Mouse (Mus musculus) limb, embryonic 10.5 days (tissue): ENCODE results near the gene Kif1bp. TPM values are rescaled to one million over a fixed set of nuclear protein-coding genes. Genes with fewer than 3 reads are reported as not detected.
A peak's percentile ranks its signal among the peaks of the same experiment; 100 is the strongest.
"Not testable (repeated sequence)": the region's sequence is repeated elsewhere in the genome, so short reads cannot be mapped to it uniquely, and the experiment has no call there.

Experiments
- DNase-seq: peaks from one replicate; pipeline ENCODE4 v3.0.0-alpha.2; 2017; ENCODE audit warnings: low spot score
- H3K27ac ChIP-seq: fragments of 300-500 bp; sonication (generic); 2 replicates; pipeline ENCODE4 v1.5.1; 2016; ENCODE audit warnings: mild to moderate bottlenecking
- H3K27me3 ChIP-seq: fragments of 300-500 bp; sonication (generic); 2 replicates; pipeline ENCODE4 v1.6.1; 2016; ENCODE audit warnings: low read depth, mild to moderate bottlenecking; ENCODE audit not compliant: poor library complexity, severe bottlenecking
- H3K36me3 ChIP-seq: fragments of 300-500 bp; sonication (generic); 2 replicates; pipeline ENCODE4 v1.6.1; 2016; ENCODE audit warnings: mild to moderate bottlenecking, moderate library complexity
- H3K4me1 ChIP-seq: fragments of 300-500 bp; sonication (generic); 2 replicates; pipeline ENCODE4 v1.6.1; 2016
- H3K4me3 ChIP-seq: fragments of 300-500 bp; sonication (generic); 2 replicates; pipeline ENCODE4 v1.5.1; 2016; ENCODE audit warnings: mild to moderate bottlenecking, moderate library complexity
- H3K9me3 ChIP-seq: fragments of 300-500 bp; sonication (generic); replicated peaks from 2 replicates; pipeline ENCODE4 v1.6.1; 2016; ENCODE audit warnings: mild to moderate bottlenecking
- WGBS: fragments of 180-500 bp; shearing (Covaris S2); methylation state at CpG from one replicate; pipeline ENCODE4 v1.1.7; 2016; 5-methylcytosine and 5-hydroxymethylcytosine counted together
- polyA plus RNA-seq: library from polyadenylated mRNA; unstranded; fragments of >200 nt; fragmentation: Nextera tagmentation; extraction: Ambion mirVana; gene quantifications from 2 replicates; pipeline ENCODE4 v1.2.1, GENCODE M21; 2016

Gene Kif1bp
- polyA plus RNA-seq, 1 experiment from 2014 or later, result 40.2 TPM

DNA sequence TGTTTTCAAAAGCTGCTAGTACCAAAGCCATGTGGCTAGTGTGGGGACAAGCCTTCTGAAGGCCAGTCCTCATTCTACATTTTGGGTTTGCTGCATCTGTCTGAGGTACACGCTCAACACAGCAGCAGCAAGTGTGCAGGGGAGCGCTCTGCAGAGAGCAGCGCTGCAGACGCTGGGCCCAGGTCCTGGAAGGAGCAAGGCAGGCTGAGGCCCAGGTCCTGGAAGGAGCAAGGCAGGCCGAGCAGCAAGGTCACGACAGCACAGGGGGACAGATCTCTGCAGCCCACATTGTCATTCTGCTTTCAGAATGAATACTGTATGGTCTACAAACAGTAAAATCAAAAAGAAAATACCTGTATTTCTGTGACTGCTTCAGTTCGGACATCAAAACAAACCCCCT is 4.4 kb upstream of the Kif1bp start:
- Histone ChIP-seq H3K36me3 (peaks cover 86% of the 10 kb centered on the region), H3K9me3 (no peaks in the 10 kb centered on the region), H3K4me3 (no peak overlapping the region), H3K27me3 (no peaks in the 10 kb centered on the region), H3K4me1 (peaks cover 1% of the 10 kb centered on the region), H3K27ac (no peak overlapping the region)
- WGBS, result 84% methylated on average over 7 of the region's 7 CpGs
- DNase-seq, result no peak

DNA sequence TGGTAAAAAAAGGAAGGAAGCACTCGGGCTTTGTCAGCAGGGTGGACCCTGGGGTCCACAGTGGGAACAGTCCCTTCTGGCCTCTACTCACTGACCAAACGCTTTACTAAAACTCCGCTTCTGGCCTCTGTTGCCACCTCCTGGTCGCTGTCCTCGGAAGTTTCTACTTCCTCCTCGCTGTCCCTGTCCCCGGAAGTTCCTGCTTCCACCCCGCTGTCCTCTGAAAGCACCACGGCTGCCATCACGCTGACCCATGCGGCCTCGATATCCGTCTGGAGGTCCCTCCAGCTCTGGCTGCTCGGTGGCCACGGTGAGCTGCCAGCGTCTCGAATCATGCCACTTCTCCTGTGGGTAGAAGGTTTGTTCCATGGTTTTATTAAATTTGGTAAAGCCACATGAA is 4.0 kb upstream of the Kif1bp start:
- WGBS, result 95% methylated on average over 17 of the region's 17 CpGs
- H3K27me3 ChIP-seq, result no peaks in the 10 kb centered on the region
- H3K27ac ChIP-seq, result no peak overlapping the region
- H3K4me1 ChIP-seq, result peaks cover 6% of the 10 kb centered on the region
- no peak overlapping the region for H3K4me3 ChIP-seq
- no peak for DNase-seq
- H3K36me3 ChIP-seq, result peaks cover 81% of the 10 kb centered on the region
- H3K9me3 ChIP-seq, result no peaks in the 10 kb centered on the region

DNA sequence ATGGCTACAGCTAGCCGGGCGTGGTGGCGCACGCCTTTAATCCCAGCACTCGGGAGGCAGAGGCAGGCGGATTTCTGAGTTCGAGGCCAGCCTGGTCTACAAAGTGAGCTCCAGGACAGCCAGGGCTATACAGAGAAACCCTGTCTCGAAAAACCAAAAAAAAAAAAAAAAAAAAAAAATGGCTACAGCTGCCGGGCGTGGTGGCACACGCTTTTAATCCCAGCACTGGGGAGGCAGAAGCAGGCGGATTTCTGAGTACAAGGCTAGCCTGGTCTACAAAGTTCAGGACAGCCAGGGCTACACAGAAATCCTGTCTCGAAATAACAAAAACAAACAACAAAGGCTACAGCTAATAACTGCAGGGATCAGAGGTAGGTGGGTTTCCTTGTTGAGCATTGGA is 872 bp upstream of the Kif1bp start:
- H3K36me3 ChIP-seq, result peaks cover 71% of the 10 kb centered on the region
- WGBS, result 89% methylated on average over 12 of the region's 13 CpGs
- H3K4me3 ChIP-seq, H3K27me3 ChIP-seq, H3K9me3 ChIP-seq, DNase-seq, H3K27ac ChIP-seq: not testable (repeated sequence)
- peaks cover 12% of the 10 kb centered on the region for H3K4me1 ChIP-seq

DNA sequence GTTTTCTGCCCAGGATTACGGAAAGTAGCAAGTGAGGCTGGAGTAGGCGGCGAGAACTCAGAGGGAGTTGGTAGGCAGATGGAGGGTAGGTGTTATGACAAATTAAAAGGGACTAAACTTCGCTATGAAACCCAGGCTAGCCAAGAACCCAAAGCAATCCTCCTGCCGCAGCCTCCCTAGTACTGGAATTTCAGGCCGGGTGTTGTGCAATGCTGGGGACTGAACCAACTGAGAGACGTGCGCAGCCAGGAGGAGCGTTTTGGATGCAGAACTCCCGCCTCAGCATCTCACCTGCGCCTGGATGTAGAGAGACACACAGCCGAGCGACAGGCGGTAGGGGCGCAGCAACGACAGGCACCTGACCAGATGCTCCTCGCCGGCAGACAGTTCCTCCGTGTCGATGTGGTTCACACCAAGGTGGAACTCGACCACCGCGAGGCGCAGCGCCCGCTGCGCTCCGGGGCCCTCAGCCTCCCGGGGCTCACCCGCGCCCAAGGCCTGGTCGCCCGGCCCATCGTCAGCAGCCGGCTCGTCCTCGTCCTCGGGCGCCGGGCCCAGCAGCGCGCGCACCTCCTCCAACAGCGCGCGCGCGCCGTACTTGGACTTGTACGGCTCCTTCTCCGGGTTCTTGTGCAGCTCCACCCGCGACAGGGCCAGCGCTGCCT is 452 bp downstream of the Kif1bp start:
- no peak for DNase-seq
- Histone ChIP-seq H3K9me3 (no peaks in the 10 kb centered on the region), H3K4me1 (peaks cover 12% of the 10 kb centered on the region), H3K27me3 (no peaks in the 10 kb centered on the region), H3K4me3 (peak overlapping the region; percentile 89), H3K36me3 (peaks cover 70% of the 10 kb centered on the region), H3K27ac (peak overlapping the region; percentile 84)
- 1% methylated on average over 54 of the region's 54 CpGs for WGBS

GRCm38 (mm10) chr10:62575001-62575400 is 3.3 kb downstream of the Kif1bp start:
- Histone ChIP-seq H3K27ac (no peak overlapping the region), H3K4me1 (peaks cover 12% of the 10 kb centered on the region), H3K9me3 (no peaks in the 10 kb centered on the region), H3K27me3 (no peaks in the 10 kb centered on the region), H3K4me3 (no peak overlapping the region), H3K36me3 (peaks cover 66% of the 10 kb centered on the region)
- WGBS, result 92% methylated on average over 13 of the region's 13 CpGs
- DNase-seq, result no peak

GRCm38 (mm10) chr10:62570126-62570871 is 8.0 kb downstream of the Kif1bp start:
- Histone ChIP-seq H3K4me1 (no peaks in the 10 kb centered on the region), H3K36me3 (peaks cover 94% of the 10 kb centered on the region), H3K4me3 (no peak overlapping the region), H3K27me3 (no peaks in the 10 kb centered on the region), H3K9me3 (no peaks in the 10 kb centered on the region), H3K27ac (no peak overlapping the region)
- DNase-seq, result no peak
- WGBS, result 93% methylated on average over 7 of the region's 7 CpGs

DNA sequence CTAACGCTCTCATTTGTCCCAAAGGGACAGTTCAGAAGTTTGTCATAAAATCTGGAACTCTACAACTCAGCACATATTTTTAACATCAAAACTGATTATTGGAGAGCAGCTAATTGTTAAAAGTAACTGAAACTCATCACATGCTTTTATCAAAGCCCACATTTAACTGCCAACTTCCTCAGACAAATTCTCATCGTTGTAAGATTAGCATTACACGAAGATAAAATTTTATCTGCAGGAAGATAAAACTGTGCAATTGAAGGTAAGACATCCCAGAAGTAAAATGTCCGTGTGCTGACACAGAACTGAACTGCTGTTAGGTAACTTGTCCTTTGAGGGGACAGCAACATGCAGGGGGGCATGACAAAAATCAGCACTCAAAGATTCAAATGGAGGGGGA is 9.4 kb downstream of the Kif1bp start:
- DNase-seq, result no peak
- H3K27me3 ChIP-seq, result no peaks in the 10 kb centered on the region
- H3K4me1 ChIP-seq, result no peaks in the 10 kb centered on the region
- H3K36me3 ChIP-seq, result peaks cover 94% of the 10 kb centered on the region
- 97% methylated on average over 4 of the region's 4 CpGs for WGBS
- H3K27ac ChIP-seq, result no peak overlapping the region
- H3K9me3 ChIP-seq, result no peaks in the 10 kb centered on the region
- H3K4me3 ChIP-seq, result no peak overlapping the region

DNA sequence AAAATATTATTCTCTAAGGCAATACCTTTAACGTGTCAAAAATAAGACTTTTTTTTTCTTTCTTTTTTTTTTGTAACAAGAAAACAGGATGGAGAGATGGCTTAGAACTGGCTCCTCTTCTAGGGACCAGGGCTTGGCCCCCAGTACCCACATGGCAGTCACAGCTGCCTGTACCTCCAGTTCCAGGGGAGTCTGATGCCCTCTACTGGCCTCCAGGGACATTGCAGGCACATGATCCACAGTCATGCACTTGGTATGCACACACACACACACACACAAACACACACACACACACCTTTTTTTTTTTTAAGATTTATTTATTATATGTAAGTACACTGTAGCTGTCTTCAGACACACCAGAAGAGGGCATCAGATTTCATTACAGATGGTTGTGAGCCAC is 20.5 kb downstream of the Kif1bp start:
- DNase-seq, result no peak
- no peak overlapping the region for H3K27ac ChIP-seq
- H3K4me1 ChIP-seq, result no peaks in the 10 kb centered on the region
- H3K36me3 ChIP-seq, result peaks cover 59% of the 10 kb centered on the region
- H3K9me3 ChIP-seq, result no peaks in the 10 kb centered on the region
- 90% methylated on average over 1 of the region's 1 CpGs for WGBS
- no peak overlapping the region for H3K4me3 ChIP-seq
- no peaks in the 10 kb centered on the region for H3K27me3 ChIP-seq

- 89% methylated on average over 6 of the region's 6 CpGs for WGBS
- H3K36me3 ChIP-seq, result peaks cover 47% of the 10 kb centered on the region
- H3K4me1 ChIP-seq, result no peaks in the 10 kb centered on the region
- no peak overlapping the region for H3K4me3 ChIP-seq
- no peaks in the 10 kb centered on the region for H3K9me3 ChIP-seq
- DNase-seq, result no peak
- no peak overlapping the region for H3K27ac ChIP-seq
- no peaks in the 10 kb centered on the region for H3K27me3 ChIP-seq
These were observed 21.7 kb downstream of the Kif1bp start for GRCm38 (mm10) chr10:62556558-62556901.

DNA sequence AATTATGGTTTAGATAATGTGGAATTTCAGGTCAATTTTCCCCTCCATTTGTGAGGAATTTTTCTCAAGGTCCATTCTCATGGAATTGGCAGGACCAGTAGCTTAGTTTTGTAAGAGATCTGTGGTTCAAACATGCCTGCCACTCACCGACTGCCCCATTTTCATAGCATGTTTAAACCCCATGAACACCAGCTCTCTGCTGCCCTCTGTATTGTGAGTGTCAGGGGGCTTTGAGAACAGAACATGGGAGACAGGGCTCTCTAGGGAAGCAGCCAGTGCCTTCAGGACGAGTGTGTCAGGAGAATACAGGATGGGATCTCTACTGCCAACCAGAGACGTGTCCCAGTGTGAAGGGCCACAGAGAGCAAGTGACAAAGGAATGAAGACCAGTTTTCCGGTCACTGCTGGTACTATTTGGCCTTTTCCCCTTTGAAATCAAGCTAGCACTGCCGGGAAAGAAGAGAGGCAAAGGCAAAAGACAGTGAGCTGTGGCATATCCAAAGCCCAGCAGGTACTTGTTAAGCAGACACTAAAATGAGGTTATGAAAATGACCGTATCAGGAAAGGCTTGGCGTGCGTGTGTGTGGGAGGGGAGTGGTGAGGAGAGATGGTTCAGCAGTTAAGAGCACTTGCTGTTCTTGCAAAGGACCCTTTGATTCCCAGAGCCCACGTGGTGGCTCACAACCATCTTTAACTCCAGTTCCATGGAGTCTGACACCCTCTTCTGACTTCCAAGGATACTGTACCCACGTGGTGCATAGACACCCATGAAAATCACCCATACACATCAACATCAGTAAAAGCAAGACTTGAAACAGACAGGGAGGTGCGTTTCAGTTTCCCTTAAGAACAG is 22.3 kb downstream of the Kif1bp start:
- no peaks in the 10 kb centered on the region for H3K4me1 ChIP-seq
- no peaks in the 10 kb centered on the region for H3K9me3 ChIP-seq
- DNase-seq, result no peak
- H3K36me3 ChIP-seq, result peaks cover 43% of the 10 kb centered on the region
- no peak overlapping the region for H3K27ac ChIP-seq
- WGBS, result 82% methylated on average over 11 of the region's 11 CpGs
- H3K4me3 ChIP-seq, result no peak overlapping the region
- no peaks in the 10 kb centered on the region for H3K27me3 ChIP-seq

DNA sequence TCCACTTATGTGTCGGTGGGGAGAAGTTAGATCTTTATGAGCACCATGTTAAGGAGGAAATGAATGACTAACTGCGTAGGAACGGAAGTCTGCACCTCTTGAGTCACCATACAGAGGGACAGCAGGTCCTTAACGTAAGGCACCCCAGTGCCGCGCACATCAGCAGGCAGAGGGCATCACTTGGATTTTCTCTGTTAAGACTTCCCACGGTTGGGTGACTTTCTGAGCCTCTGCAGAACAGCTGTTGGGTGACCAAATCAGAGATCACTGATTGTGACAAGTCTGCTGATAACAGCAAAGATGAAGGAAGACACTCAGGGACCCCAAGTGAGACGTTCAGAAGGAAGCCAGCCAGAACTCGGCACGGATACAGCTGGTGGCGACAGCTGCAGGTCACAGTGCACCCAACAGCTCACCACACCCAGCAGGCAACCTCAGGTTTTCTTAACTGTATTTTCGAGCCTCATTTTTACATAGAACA is 24.6 kb downstream of the Kif1bp start:
- H3K4me1 ChIP-seq, result 0 out of 2 replicates have a peak, but pooled peaks cover 2% of the 10 kb centered on the region
- H3K9me3 ChIP-seq, result no peaks in the 10 kb centered on the region
- no peak overlapping the region for H3K27ac ChIP-seq
- H3K27me3 ChIP-seq, result no peaks in the 10 kb centered on the region
- peaks cover 20% of the 10 kb centered on the region for H3K36me3 ChIP-seq
- DNase-seq, result no peak
- WGBS, result 85% methylated on average over 12 of the region's 12 CpGs
- H3K4me3 ChIP-seq, result no peak overlapping the region

GRCm38 (mm10) chr10:62550787-62551300 is 27.4 kb downstream of the Kif1bp start:
- no peaks in the 10 kb centered on the region for H3K9me3 ChIP-seq
- no peak overlapping the region for H3K4me3 ChIP-seq
- no peaks in the 10 kb centered on the region for H3K27me3 ChIP-seq
- no peak overlapping the region for H3K27ac ChIP-seq
- 0 out of 2 replicates have a peak, but pooled peaks cover 2% of the 10 kb centered on the region for H3K4me1 ChIP-seq
- DNase-seq, result no peak
- WGBS, result 87% methylated on average over 7 of the region's 7 CpGs
- H3K36me3 ChIP-seq, result no peaks in the 10 kb centered on the region
